Mouse (Mus musculus) cerebellum, adult (tissue): ENCODE measurements around the gene Micu2.
A peak's percentile ranks its signal among the peaks of the same experiment; 100 is the strongest.

ENCODE experiments used
- ATAC-seq: cut with Nextera tagmentation; 2 replicates; pipeline ENCODE4 v1.9.2; 2017; ENCODE audit warnings: mild to moderate bottlenecking, moderate library complexity, mixed read lengths; ENCODE audit not compliant: insufficient number of reproducible peaks, low FRiP score, low TSS enrichment

Micu2 gene

GRCm38 (mm10) chr14:57998526-57999401 is at the start of gene Micu2:
TSS of gene Micu2 (minus strand) at chr14:57999262.
- peak; percentile 93 for ATAC-seq

GRCm38 (mm10) chr14:58046639-58047284 is 47.7 kb upstream of the Micu2 start:
- ATAC-seq, result no peak

GRCm38 (mm10) chr14:58036174-58036573 is 37.1 kb upstream of the Micu2 start:
- ATAC-seq, result no peak

- 0 out of 2 replicates have a peak, but pooled peaks have one; percentile 45 for ATAC-seq
These were observed 35.5 kb upstream of the Micu2 start for GRCm38 (mm10) chr14:58034567-58034966.

GRCm38 (mm10) chr14:58018869-58019268 is 19.8 kb upstream of the Micu2 start:
- no peak for ATAC-seq

GRCm38 (mm10) chr14:58003852-58004251 is 4.8 kb upstream of the Micu2 start:
- ATAC-seq, result no peak

GRCm38 (mm10) chr14:58002161-58002560 is 3.1 kb upstream of the Micu2 start:
- no peak for ATAC-seq

GRCm38 (mm10) chr14:57999402-57999734 is 306 bp upstream of the Micu2 start:
- ATAC-seq, result no peak

- ATAC-seq, result no peak
These were observed 1.6 kb downstream of the Micu2 start for GRCm38 (mm10) chr14:57997431-57997830.

- no peak for ATAC-seq
These were observed 2.9 kb downstream of the Micu2 start for GRCm38 (mm10) chr14:57996210-57996609.

GRCm38 (mm10) chr14:57991761-57992160 is 7.3 kb downstream of the Micu2 start:
- no peak for ATAC-seq

- ATAC-seq, result no peak
These were observed 9.9 kb downstream of the Micu2 start for GRCm38 (mm10) chr14:57989162-57989561.

GRCm38 (mm10) chr14:57985780-57986179 is 13.3 kb downstream of the Micu2 start:
- ATAC-seq, result no peak

GRCm38 (mm10) chr14:57982450-57982849 is 16.6 kb downstream of the Micu2 start:
- no peak for ATAC-seq

GRCm38 (mm10) chr14:57981720-57982418 is 17.2 kb downstream of the Micu2 start:
- ATAC-seq, result no peak

GRCm38 (mm10) chr14:57980776-57981175 is 18.3 kb downstream of the Micu2 start:
- no peak for ATAC-seq

GRCm38 (mm10) chr14:57980179-57980578 is 18.9 kb downstream of the Micu2 start:
- no peak for ATAC-seq

- no peak for ATAC-seq
These were observed 20.9 kb downstream of the Micu2 start for GRCm38 (mm10) chr14:57978144-57978543.

GRCm38 (mm10) chr14:57975656-57976055 is 23.4 kb downstream of the Micu2 start:
- ATAC-seq, result no peak

GRCm38 (mm10) chr14:57971986-57972525 is 27.0 kb downstream of the Micu2 start:
- ATAC-seq, result no peak

- no peak for ATAC-seq
These were observed 30.2 kb downstream of the Micu2 start for GRCm38 (mm10) chr14:57968873-57969272.
